Mouse (Mus musculus) bone marrow macrophage, adult 2 months (primary cell): ENCODE results near the gene Nccrp1. TPM values are rescaled to one million over a fixed set of nuclear protein-coding genes. Genes with fewer than 3 reads are reported as not detected.

Experiments
- H3K27ac ChIP-seq: 2 replicates; pipeline ENCODE4 v1.5.1; 2012; ENCODE audit warnings: low read depth, low read length; ENCODE audit not compliant: insufficient read depth
- H3K4me1 ChIP-seq: 2 replicates; pipeline ENCODE4 v1.6.1; 2012; ENCODE audit warnings: low read length; ENCODE audit not compliant: control insufficient read depth, insufficient read depth
- H3K4me3 ChIP-seq: 2 replicates; pipeline ENCODE4 v1.5.1; 2012; ENCODE audit warnings: mild to moderate bottlenecking, low read length, moderate library complexity; ENCODE audit not compliant: insufficient read depth
- CTCF ChIP-seq: IDR thresholded peaks from 2 replicates; pipeline ENCODE4 v1.5.1; 2012; ENCODE audit warnings: low read depth, mild to moderate bottlenecking, low read length, moderate library complexity
- POLR2A ChIP-seq: IDR thresholded peaks from 2 replicates; pipeline ENCODE4 v1.6.1; 2012; ENCODE audit warnings: mild to moderate bottlenecking, low read depth, low read length, borderline replicate concordance
- polyA plus RNA-seq: library from polyadenylated mRNA; stranded (reverse); fragments of >200 nt; gene quantifications from 2 replicates; pipeline ENCODE4 v1.2.4, GENCODE M21; 2012; ENCODE audit not compliant: missing spikeins, insufficient read depth, insufficient read length

Nccrp1 gene
- polyA plus RNA-seq, 1 experiment = not detected

- TF ChIP-seq CTCF (no peak), POLR2A (no peak)
- peaks cover 44% of the 10 kb centered on the region for H3K4me1 ChIP-seq
- H3K27ac ChIP-seq = no peak overlapping the region
- no peak overlapping the region for H3K4me3 ChIP-seq
These were observed 35.8 kb upstream of the Nccrp1 start for GRCm38 (mm10) chr7:28582841-28583240.

GRCm38 (mm10) chr7:28581721-28582120 is 34.7 kb upstream of the Nccrp1 start:
- TF ChIP-seq CTCF (no peak), POLR2A (no peak)
- Histone ChIP-seq H3K27ac (no peak overlapping the region), H3K4me1 (peaks cover 37% of the 10 kb centered on the region), H3K4me3 (no peak overlapping the region)

- H3K4me1 ChIP-seq = peaks cover 23% of the 10 kb centered on the region
- no peak overlapping the region for H3K27ac ChIP-seq
- H3K4me3 ChIP-seq = no peak overlapping the region
- no peak for TF ChIP-seq CTCF
These were observed 32.8 kb upstream of the Nccrp1 start for GRCm38 (mm10) chr7:28579826-28580225.

GRCm38 (mm10) chr7:28578543-28579053 is 31.5 kb upstream of the Nccrp1 start:
- TF ChIP-seq POLR2A = no peak
- TF ChIP-seq CTCF = no peak
- Histone ChIP-seq H3K4me3 (no peak overlapping the region), H3K4me1 (peaks cover 14% of the 10 kb centered on the region), H3K27ac (no peak overlapping the region)

- Histone ChIP-seq H3K27ac (no peak overlapping the region), H3K4me1 (peaks cover 10% of the 10 kb centered on the region), H3K4me3 (no peak overlapping the region)
- no peak for TF ChIP-seq POLR2A
- TF ChIP-seq CTCF = no peak
These were observed 30.9 kb upstream of the Nccrp1 start for GRCm38 (mm10) chr7:28577826-28578542.

GRCm38 (mm10) chr7:28576271-28576914 is 29.3 kb upstream of the Nccrp1 start:
- TF ChIP-seq POLR2A (no peak), CTCF (no peak)
- Histone ChIP-seq H3K4me3 (no peak overlapping the region), H3K27ac (no peak overlapping the region), H3K4me1 (peaks cover 7% of the 10 kb centered on the region)

GRCm38 (mm10) chr7:28575597-28575996 is 28.5 kb upstream of the Nccrp1 start:
- Histone ChIP-seq H3K27ac (no peak overlapping the region), H3K4me3 (no peak overlapping the region), H3K4me1 (peaks cover 7% of the 10 kb centered on the region)
- TF ChIP-seq POLR2A (no peak), CTCF (no peak)

GRCm38 (mm10) chr7:28573236-28573635 is 26.2 kb upstream of the Nccrp1 start:
- no peak for TF ChIP-seq CTCF
- no peak for TF ChIP-seq POLR2A
- Histone ChIP-seq H3K4me3 (no peak overlapping the region), H3K4me1 (peaks cover 2% of the 10 kb centered on the region), H3K27ac (no peak overlapping the region)

GRCm38 (mm10) chr7:28572689-28573088 is 25.6 kb upstream of the Nccrp1 start:
- no peak overlapping the region for H3K27ac ChIP-seq
- H3K4me3 ChIP-seq = no peak overlapping the region
- H3K4me1 ChIP-seq = no peaks in the 10 kb centered on the region
- TF ChIP-seq CTCF (no peak), POLR2A (no peak)

- Histone ChIP-seq H3K4me1 (no peaks in the 10 kb centered on the region), H3K27ac (no peak overlapping the region), H3K4me3 (no peak overlapping the region)
- no peak for TF ChIP-seq POLR2A
- no peak for TF ChIP-seq CTCF
These were observed 24.1 kb upstream of the Nccrp1 start for GRCm38 (mm10) chr7:28570982-28571682.
